Mouse (Mus musculus): ENCODE measurements around the gene Slc39a13.

DNA sequence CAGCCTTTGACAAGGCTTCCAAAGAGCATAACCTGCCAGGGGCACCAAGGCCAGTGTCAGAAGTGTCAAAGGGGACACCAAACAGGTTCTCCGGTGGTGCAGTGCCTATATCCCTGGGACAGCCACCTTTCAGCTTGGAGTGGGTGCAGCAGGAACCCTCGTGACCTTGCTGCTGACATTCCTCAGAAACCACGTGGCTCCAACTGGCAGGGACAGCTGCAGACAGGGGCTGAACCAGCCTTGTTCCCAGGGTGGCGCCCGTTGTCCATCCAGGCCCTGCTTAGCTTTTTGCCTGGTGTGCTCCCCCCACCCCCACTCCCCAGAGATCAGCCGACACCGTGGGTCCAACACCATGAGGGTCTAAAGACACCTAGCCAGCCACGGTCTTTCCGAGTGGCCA is 34.8 kb downstream of the Slc39a13 start, which contains the start of gene Rapsn:
- TF ChIP-seq CTCF (IDR thresholded peaks at IDR 0.05; ENCODE audit: low read depth) (no peak), EP300 (optimal IDR thresholded peaks at IDR 0.05) (no peak)
